Mouse (Mus musculus): ENCODE measurements around the gene Paqr7. TPM values are rescaled to one million over a fixed set of nuclear protein-coding genes. Genes with fewer than 3 reads are reported as not detected.
A peak's percentile ranks its signal among the peaks of the same experiment; 100 is the strongest.

The Paqr7 gene
- polyA plus RNA-seq, 1 experiment from 2014 or later, result 4.2 TPM

- Histone ChIP-seq H3K27me3 (ENCODE audit: control insufficient read depth, insufficient read depth, low read length) (no peaks in the 10 kb centered on the region), H3K4me2 (peak overlapping the region; percentile 63), H3K4me3 (ENCODE audit: low read depth, low read length) (peak overlapping the region; percentile 53), H3K9ac (ENCODE audit: low read depth, low read length) (peak overlapping the region; percentile 46; the same call in 1 of the 2 replicates), H3K36me3 (ENCODE audit: control insufficient read depth, insufficient read depth, low read length) (0 out of 2 replicates have a peak, but pooled peaks cover 2% of the 10 kb centered on the region), H3K27ac (ENCODE audit: low read depth, low read length) (no peak overlapping the region), H3K4me1 (ENCODE audit: control insufficient read depth, insufficient read depth, low read length) (peaks cover 30% of the 10 kb centered on the region), H3K9me3 (replicated peaks; ENCODE audit: control insufficient read depth, low read length) (no peaks in the 10 kb centered on the region)
- ATAC-seq (replicated peaks; ENCODE audit: insufficient number of reproducible peaks, low FRiP score, low TSS enrichment), result no peak
- WGBS (ENCODE audit: insufficient replicate concordance), result 71% methylated on average over 6 of the region's 6 CpGs
Observed at GRCm38 (mm10) chr4:134511730-134512129, 15.2 kb downstream of the Paqr7 start.

GRCm38 (mm10) chr4:134512798-134513197, 16.3 kb downstream of the Paqr7 start:
- Histone ChIP-seq H3K9ac (ENCODE audit: low read depth, low read length) (0 out of 2 replicates have a peak overlapping the region, but pooled peaks have one; percentile 46), H3K4me3 (ENCODE audit: low read depth, low read length) (peak overlapping the region; percentile 24), H3K9me3 (replicated peaks; ENCODE audit: control insufficient read depth, low read length) (no peaks in the 10 kb centered on the region), H3K4me1 (ENCODE audit: control insufficient read depth, insufficient read depth, low read length) (peaks cover 40% of the 10 kb centered on the region), H3K4me2 (peak overlapping the region; percentile 63), H3K27ac (ENCODE audit: low read depth, low read length) (peak overlapping the region; percentile 59; the same call in 1 of the 2 replicates), H3K36me3 (ENCODE audit: control insufficient read depth, insufficient read depth, low read length) (no peaks in the 10 kb centered on the region), H3K27me3 (ENCODE audit: control insufficient read depth, insufficient read depth, low read length) (no peaks in the 10 kb centered on the region)
- 15% methylated on average over 14 of the region's 15 CpGs for WGBS (ENCODE audit: insufficient replicate concordance)
- no peak for ATAC-seq (replicated peaks; ENCODE audit: insufficient number of reproducible peaks, low FRiP score, low TSS enrichment)

- 78% methylated on average over 11 of the region's 11 CpGs for WGBS (ENCODE audit: insufficient replicate concordance)
- Histone ChIP-seq H3K9ac (ENCODE audit: low read depth, low read length) (no peak overlapping the region; the same call in 1 of the 2 replicates), H3K4me2 (peak overlapping the region; percentile 40), H3K4me3 (ENCODE audit: low read depth, low read length) (no peak overlapping the region), H3K9me3 (replicated peaks; ENCODE audit: control insufficient read depth, low read length) (no peaks in the 10 kb centered on the region), H3K36me3 (ENCODE audit: control insufficient read depth, insufficient read depth, low read length) (no peaks in the 10 kb centered on the region), H3K27me3 (ENCODE audit: control insufficient read depth, insufficient read depth, low read length) (no peaks in the 10 kb centered on the region), H3K4me1 (ENCODE audit: control insufficient read depth, insufficient read depth, low read length) (peaks cover 41% of the 10 kb centered on the region), H3K27ac (ENCODE audit: low read depth, low read length) (peak overlapping the region; percentile 54; the same call in 1 of the 2 replicates)
- no peak for ATAC-seq (replicated peaks; ENCODE audit: insufficient number of reproducible peaks, low FRiP score, low TSS enrichment)
Observed at GRCm38 (mm10) chr4:134514309-134514930, 17.9 kb downstream of the Paqr7 start.

- Histone ChIP-seq H3K9ac (ENCODE audit: low read depth, low read length) (no peak overlapping the region), H3K27me3 (ENCODE audit: control insufficient read depth, insufficient read depth, low read length) (no peaks in the 10 kb centered on the region), H3K27ac (ENCODE audit: low read depth, low read length) (peak overlapping the region; percentile 98), H3K4me2 (no peak overlapping the region), H3K4me3 (ENCODE audit: low read depth, low read length) (no peak overlapping the region), H3K4me1 (ENCODE audit: control insufficient read depth, insufficient read depth, low read length) (peaks cover 41% of the 10 kb centered on the region), H3K36me3 (ENCODE audit: control insufficient read depth, insufficient read depth, low read length) (no peaks in the 10 kb centered on the region), H3K9me3 (replicated peaks; ENCODE audit: control insufficient read depth, low read length) (no peaks in the 10 kb centered on the region)
- no peak for ATAC-seq (replicated peaks; ENCODE audit: insufficient number of reproducible peaks, low FRiP score, low TSS enrichment)
- 45% methylated on average over 7 of the region's 7 CpGs for WGBS (ENCODE audit: insufficient replicate concordance)
Observed at GRCm38 (mm10) chr4:134515614-134516013, 19.1 kb downstream of the Paqr7 start.

- 0 out of 2 replicates have a peak overlapping the region, but pooled peaks have one; percentile 3 for H3K4me3 ChIP-seq (ENCODE audit: low read depth, low read length)
- WGBS (ENCODE audit: insufficient replicate concordance), result 28% methylated on average over 8 of the region's 8 CpGs
- 0 out of 2 replicates have a peak, but pooled peaks cover 5% of the 10 kb centered on the region for H3K36me3 ChIP-seq (ENCODE audit: control insufficient read depth, insufficient read depth, low read length)
- peaks cover 37% of the 10 kb centered on the region for H3K4me1 ChIP-seq (ENCODE audit: control insufficient read depth, insufficient read depth, low read length)
- H3K27me3 ChIP-seq (ENCODE audit: control insufficient read depth, insufficient read depth, low read length), result no peaks in the 10 kb centered on the region
- ATAC-seq (replicated peaks; ENCODE audit: insufficient number of reproducible peaks, low FRiP score, low TSS enrichment), result peak; percentile 44; the same call in 1 of the 2 replicates
- peak overlapping the region; percentile 98 for H3K27ac ChIP-seq (ENCODE audit: low read depth, low read length)
- no peaks in the 10 kb centered on the region for H3K9me3 ChIP-seq (replicated peaks; ENCODE audit: control insufficient read depth, low read length)
- peak overlapping the region; percentile 55 for H3K4me2 ChIP-seq
- peak overlapping the region; percentile 64 for H3K9ac ChIP-seq (ENCODE audit: low read depth, low read length)
Observed at GRCm38 (mm10) chr4:134516981-134517380, 20.5 kb downstream of the Paqr7 start.

- peaks cover 35% of the 10 kb centered on the region for H3K4me1 ChIP-seq (ENCODE audit: control insufficient read depth, insufficient read depth, low read length)
- peak overlapping the region; percentile 55 for H3K4me2 ChIP-seq
- no peak overlapping the region for H3K4me3 ChIP-seq (ENCODE audit: low read depth, low read length)
- no peaks in the 10 kb centered on the region for H3K27me3 ChIP-seq (ENCODE audit: control insufficient read depth, insufficient read depth, low read length)
- no peak for ATAC-seq (replicated peaks; ENCODE audit: insufficient number of reproducible peaks, low FRiP score, low TSS enrichment)
- peak overlapping the region; percentile 98 for H3K27ac ChIP-seq (ENCODE audit: low read depth, low read length)
- H3K36me3 ChIP-seq (ENCODE audit: control insufficient read depth, insufficient read depth, low read length), result peaks cover 5% of the 10 kb centered on the region; the same call in 1 of the 2 replicates
- no peaks in the 10 kb centered on the region for H3K9me3 ChIP-seq (replicated peaks; ENCODE audit: control insufficient read depth, low read length)
- H3K9ac ChIP-seq (ENCODE audit: low read depth, low read length), result peak overlapping the region; percentile 64
- WGBS (ENCODE audit: insufficient replicate concordance), result 68% methylated on average over 10 of the region's 10 CpGs
Observed at GRCm38 (mm10) chr4:134517719-134518118, 21.2 kb downstream of the Paqr7 start.

- Histone ChIP-seq H3K36me3 (ENCODE audit: control insufficient read depth, insufficient read depth, low read length) (peaks cover 7% of the 10 kb centered on the region), H3K4me2 (no peak overlapping the region), H3K9ac (ENCODE audit: low read depth, low read length) (no peak overlapping the region), H3K4me1 (ENCODE audit: control insufficient read depth, insufficient read depth, low read length) (peaks cover 33% of the 10 kb centered on the region), H3K4me3 (ENCODE audit: low read depth, low read length) (no peak overlapping the region), H3K9me3 (replicated peaks; ENCODE audit: control insufficient read depth, low read length) (no peaks in the 10 kb centered on the region), H3K27ac (ENCODE audit: low read depth, low read length) (no peak overlapping the region), H3K27me3 (ENCODE audit: control insufficient read depth, insufficient read depth, low read length) (no peaks in the 10 kb centered on the region)
- WGBS (ENCODE audit: insufficient replicate concordance), result 94% methylated on average over 4 of the region's 4 CpGs
- no peak for ATAC-seq (replicated peaks; ENCODE audit: insufficient number of reproducible peaks, low FRiP score, low TSS enrichment)
Observed at GRCm38 (mm10) chr4:134518541-134518940, 22.0 kb downstream of the Paqr7 start.

DNA sequence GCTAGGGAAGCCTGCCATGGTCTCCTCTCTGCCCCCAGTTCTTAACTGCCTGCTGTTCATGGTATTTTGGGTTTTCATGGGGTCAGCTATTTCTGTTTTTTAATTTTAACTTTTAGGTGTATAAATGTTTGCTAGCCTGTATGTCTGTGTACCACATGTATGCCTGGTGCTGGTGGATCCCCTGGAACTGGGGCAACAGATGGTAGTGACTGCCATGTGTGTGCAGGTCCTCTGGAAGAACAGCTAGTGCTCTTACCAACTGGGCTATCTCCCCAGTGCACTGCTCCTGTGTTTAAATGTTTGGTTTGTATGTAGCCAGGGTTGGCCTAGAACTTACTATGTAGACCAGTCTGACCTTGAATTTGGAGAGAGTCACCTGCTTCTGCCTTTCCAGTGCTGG, 22.8 kb downstream of the Paqr7 start:
- H3K9ac ChIP-seq (ENCODE audit: low read depth, low read length), result no peak overlapping the region
- H3K27ac ChIP-seq (ENCODE audit: low read depth, low read length), result no peak overlapping the region
- peaks cover 7% of the 10 kb centered on the region for H3K36me3 ChIP-seq (ENCODE audit: control insufficient read depth, insufficient read depth, low read length)
- peaks cover 26% of the 10 kb centered on the region for H3K4me1 ChIP-seq (ENCODE audit: control insufficient read depth, insufficient read depth, low read length)
- no peaks in the 10 kb centered on the region for H3K9me3 ChIP-seq (replicated peaks; ENCODE audit: control insufficient read depth, low read length)
- no peak overlapping the region for H3K4me2 ChIP-seq
- no peak for ATAC-seq (replicated peaks; ENCODE audit: insufficient number of reproducible peaks, low FRiP score, low TSS enrichment)
- no peaks in the 10 kb centered on the region for H3K27me3 ChIP-seq (ENCODE audit: control insufficient read depth, insufficient read depth, low read length)
- no peak overlapping the region for H3K4me3 ChIP-seq (ENCODE audit: low read depth, low read length)

DNA sequence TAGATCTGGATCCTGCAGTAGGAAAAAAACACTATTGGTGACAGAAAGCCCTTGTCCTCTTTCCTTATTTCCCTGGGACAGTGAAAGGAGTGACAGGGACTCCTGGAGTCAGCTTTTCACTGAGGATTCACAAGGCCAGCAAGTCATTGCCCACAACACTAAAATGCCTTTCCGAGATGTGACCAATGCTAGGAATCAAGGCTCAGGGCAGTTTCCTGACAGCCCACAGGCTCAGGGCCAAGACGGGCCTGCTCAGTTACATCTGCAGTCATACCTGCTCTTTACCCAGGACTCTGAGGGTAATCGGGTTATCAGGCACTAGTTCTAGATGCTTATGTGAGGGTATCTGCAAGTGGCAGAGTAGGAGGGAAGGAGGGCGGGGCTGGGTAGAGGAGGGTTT, 26.9 kb downstream of the Paqr7 start:
- no peak overlapping the region for H3K4me3 ChIP-seq (ENCODE audit: low read depth, low read length)
- ATAC-seq (replicated peaks; ENCODE audit: insufficient number of reproducible peaks, low FRiP score, low TSS enrichment), result no peak
- no peak overlapping the region for H3K9ac ChIP-seq (ENCODE audit: low read depth, low read length)
- H3K4me1 ChIP-seq (ENCODE audit: control insufficient read depth, insufficient read depth, low read length), result no peaks in the 10 kb centered on the region
- no peak overlapping the region for H3K4me2 ChIP-seq
- H3K9me3 ChIP-seq (replicated peaks; ENCODE audit: control insufficient read depth, low read length), result no peaks in the 10 kb centered on the region
- H3K27me3 ChIP-seq (ENCODE audit: control insufficient read depth, insufficient read depth, low read length), result no peaks in the 10 kb centered on the region
- WGBS (ENCODE audit: insufficient replicate concordance), result 85% methylated on average over 4 of the region's 4 CpGs
- H3K36me3 ChIP-seq (ENCODE audit: control insufficient read depth, insufficient read depth, low read length), result peaks cover 22% of the 10 kb centered on the region
- no peak overlapping the region for H3K27ac ChIP-seq (ENCODE audit: low read depth, low read length)

Measured in heart, embryonic 11.5 days (tissue).